Mouse (Mus musculus) hematopoietic stem cell, adult 5-6 weeks (primary cell): ENCODE measurements around the gene Slc6a8. TPM values are rescaled to one million over a fixed set of nuclear protein-coding genes. Genes with fewer than 3 reads are reported as not detected.

ENCODE experiments used
- total RNA-seq: library from RNA; stranded (forward); fragments of 172-1452, 232-1000 nt; gene quantifications from 2 replicates; pipeline ENCODE4 v1.2.3, GENCODE M21; 2017

The Slc6a8 gene
- total RNA-seq, 1 experiment from 2014 or later = not detected

Other genes with a start within 250 kb of the Slc6a8 start
- gene Trex2, start 237.8 kb upstream of the Slc6a8 start, total RNA-seq = not detected in 2 replicates
- 34.5 and 44.6 TPM in 2 replicates for gene Haus7, start 214.1 kb upstream of the Slc6a8 start, total RNA-seq
- gene Bgn, start 189.5 kb upstream of the Slc6a8 start, total RNA-seq = 11.8 and 16.3 TPM in 2 replicates
- 0.25 TPM in 1 of 2 replicates, not detected in the other for gene Atp2b3, start 170.1 kb upstream of the Slc6a8 start, total RNA-seq
- gene Dusp9, start 33.7 kb upstream of the Slc6a8 start, total RNA-seq = 0.35 and 1.5 TPM in 2 replicates
- 5.1 and 6.1 TPM in 2 replicates for gene Pnck, start 13.0 kb upstream of the Slc6a8 start, total RNA-seq
- 171 and 203 TPM in 2 replicates for gene Bcap31, start 43.0 kb downstream of the Slc6a8 start, total RNA-seq
- gene Abcd1, start 43.4 kb downstream of the Slc6a8 start, total RNA-seq = 8.0 and 18.6 TPM in 2 replicates
- 0.25 TPM in 1 of 2 replicates, not detected in the other for gene Plxnb3, start 83.9 kb downstream of the Slc6a8 start, total RNA-seq
- not detected in 2 replicates for gene Srpk3, start 101.3 kb downstream of the Slc6a8 start, total RNA-seq
- 172 and 200 TPM in 2 replicates for gene Idh3g, start 113.7 kb downstream of the Slc6a8 start, total RNA-seq
- gene Ssr4, start 113.9 kb downstream of the Slc6a8 start, total RNA-seq = 106 and 153 TPM in 2 replicates
- gene Pdzd4, start 151.8 kb downstream of the Slc6a8 start, total RNA-seq = 2.9 and 6.4 TPM in 2 replicates
- gene Avpr2, start 219.0 kb downstream of the Slc6a8 start, total RNA-seq = 0.13 and 0.15 TPM in 2 replicates
- 1.6 TPM in 1 of 2 replicates, not detected in the other for gene L1cam, start 223.0 kb downstream of the Slc6a8 start, total RNA-seq
- gene Arhgap4, start 248.7 kb downstream of the Slc6a8 start, total RNA-seq = 46.5 and 80.0 TPM in 2 replicates
- gene Naa10, start 248.8 kb downstream of the Slc6a8 start, total RNA-seq = 130 and 136 TPM in 2 replicates